Mouse (Mus musculus) intestine, embryonic 15.5 days (tissue): ENCODE measurements around the gene Ppan. TPM values are rescaled to one million over a fixed set of nuclear protein-coding genes. Genes with fewer than 3 reads are reported as not detected.

Experiments
- ATAC-seq: fragments of 200-750 bp; cut with Nextera tagmentation; 2 replicates; pipeline ENCODE4 v1.8.0; 2017; ENCODE audit warnings: moderate TSS enrichment, moderate library complexity
- H3K27ac ChIP-seq: fragments of 300-500 bp; sonication (generic); 2 replicates; pipeline ENCODE4 v1.5.1; 2015; ENCODE audit warnings: mild to moderate bottlenecking, inconsistent platforms
- H3K27me3 ChIP-seq: fragments of 300-500 bp; sonication (generic); replicated peaks from 2 replicates; pipeline ENCODE4 v1.6.1; 2015; ENCODE audit warnings: inconsistent platforms
- H3K36me3 ChIP-seq: fragments of 300-500 bp; sonication (generic); 2 replicates; pipeline ENCODE4 v1.6.1; 2015; ENCODE audit warnings: inconsistent platforms
- H3K4me1 ChIP-seq: fragments of 300-500 bp; sonication (generic); replicated peaks from 2 replicates; pipeline ENCODE4 v1.6.1; 2015; ENCODE audit warnings: inconsistent platforms
- H3K4me2 ChIP-seq: fragments of 300-500 bp; sonication (generic); replicated peaks from 2 replicates; pipeline ENCODE4 v1.6.1; 2015; ENCODE audit warnings: mild to moderate bottlenecking, inconsistent platforms
- H3K4me3 ChIP-seq: fragments of 300-500 bp; sonication (generic); replicated peaks from 2 replicates; pipeline ENCODE4 v1.5.1; 2015; ENCODE audit warnings: inconsistent platforms
- H3K9ac ChIP-seq: fragments of 300-500 bp; sonication (generic); 2 replicates; pipeline ENCODE4 v1.6.1; 2015; ENCODE audit warnings: inconsistent platforms
- H3K9me3 ChIP-seq: fragments of 300-500 bp; sonication (generic); 2 replicates; pipeline ENCODE4 v1.6.1; 2016; ENCODE audit warnings: inconsistent platforms
- WGBS: fragments of 180-500 bp; shearing (Covaris S2); methylation state at CpG from one replicate; pipeline ENCODE4 v1.1.7; 2015; 5-methylcytosine and 5-hydroxymethylcytosine counted together
- polyA plus RNA-seq: library from polyadenylated mRNA; unstranded; fragments of >200 nt; fragmentation: Nextera tagmentation; extraction: Ambion mirVana; gene quantifications from 2 replicates; pipeline ENCODE4 v1.2.1, GENCODE M21; 2015

Gene Ppan
- polyA plus RNA-seq = 91.6 and 95.5 TPM in 2 replicates

- WGBS = under 1% methylated on average over 43 of the region's 43 CpGs
These were observed at the start of gene Ppan for GRCm38 (mm10) chr9:20887704-20888385. TSS of gene Ppan (plus strand) at chr9:20888175.

GRCm38 (mm10) chr9:20838931-20839330 lies 49.0 kb upstream of the Ppan start:
- no peaks in the 10 kb centered on the region for H3K36me3 ChIP-seq
- H3K4me3 ChIP-seq = no peak overlapping the region
- H3K9ac ChIP-seq = no peak overlapping the region
- no peaks in the 10 kb centered on the region for H3K9me3 ChIP-seq
- WGBS = 49% methylated on average over 6 of the region's 6 CpGs
- ATAC-seq = no peak
- H3K4me2 ChIP-seq = no peak overlapping the region
- H3K4me1 ChIP-seq = no peaks in the 10 kb centered on the region
- H3K27ac ChIP-seq = no peak overlapping the region
- H3K27me3 ChIP-seq = no peaks in the 10 kb centered on the region

More at GRCm38 (mm10) chr9:20887704-20888385, at the start of gene Ppan:
- peak within 1 kb of the TSS; percentile 86 for H3K9ac ChIP-seq
- peaks cover 30% of the 10 kb centered on the region for H3K36me3 ChIP-seq
- peaks cover 13% of the 10 kb centered on the region for H3K4me1 ChIP-seq
- H3K27me3 ChIP-seq = no peaks in the 10 kb centered on the region
- ATAC-seq = peak; percentile 98
- H3K27ac ChIP-seq = peak within 1 kb of the TSS; percentile 91
- H3K9me3 ChIP-seq = no peaks in the 10 kb centered on the region
- peak within 1 kb of the TSS; percentile 66 for H3K4me2 ChIP-seq
- peak within 1 kb of the TSS; percentile 92 for H3K4me3 ChIP-seq

GRCm38 (mm10) chr9:20842211-20842610 lies 45.8 kb upstream of the Ppan start:
- Histone ChIP-seq H3K4me3 (no peak overlapping the region), H3K27me3 (no peaks in the 10 kb centered on the region), H3K4me1 (no peaks in the 10 kb centered on the region), H3K9ac (no peak overlapping the region), H3K36me3 (no peaks in the 10 kb centered on the region), H3K9me3 (no peaks in the 10 kb centered on the region), H3K27ac (no peak overlapping the region), H3K4me2 (no peak overlapping the region)
- ATAC-seq = no peak
- WGBS = 53% methylated on average over 4 of the region's 4 CpGs

GRCm38 (mm10) chr9:20842670-20843069 lies 45.3 kb upstream of the Ppan start:
- no peak overlapping the region for H3K4me3 ChIP-seq
- H3K36me3 ChIP-seq = no peaks in the 10 kb centered on the region
- no peak overlapping the region for H3K9ac ChIP-seq
- H3K4me2 ChIP-seq = no peak overlapping the region
- no peak for ATAC-seq
- no peaks in the 10 kb centered on the region for H3K9me3 ChIP-seq
- H3K27ac ChIP-seq = no peak overlapping the region
- WGBS = 28% methylated on average over 2 of the region's 2 CpGs
- H3K27me3 ChIP-seq = no peaks in the 10 kb centered on the region
- H3K4me1 ChIP-seq = no peaks in the 10 kb centered on the region

- H3K4me1 ChIP-seq = no peaks in the 10 kb centered on the region
- H3K27ac ChIP-seq = no peak overlapping the region
- no peak overlapping the region for H3K4me2 ChIP-seq
- ATAC-seq = no peak
- H3K9ac ChIP-seq = no peak overlapping the region
- WGBS = 80% methylated on average over 2 of the region's 2 CpGs
- no peaks in the 10 kb centered on the region for H3K36me3 ChIP-seq
- no peaks in the 10 kb centered on the region for H3K9me3 ChIP-seq
- no peak overlapping the region for H3K4me3 ChIP-seq
- H3K27me3 ChIP-seq = no peaks in the 10 kb centered on the region
These were observed 37.8 kb upstream of the Ppan start for GRCm38 (mm10) chr9:20850179-20850578.

- Histone ChIP-seq H3K4me1 (no peaks in the 10 kb centered on the region), H3K4me2 (no peak overlapping the region), H3K36me3 (no peaks in the 10 kb centered on the region), H3K4me3 (no peak overlapping the region), H3K27me3 (no peaks in the 10 kb centered on the region), H3K9ac (no peak overlapping the region), H3K27ac (no peak overlapping the region), H3K9me3 (no peaks in the 10 kb centered on the region)
- ATAC-seq = peak; percentile 61
- WGBS = 10% methylated on average over 6 of the region's 6 CpGs
These were observed 30.8 kb upstream of the Ppan start for GRCm38 (mm10) chr9:20857131-20857530.

GRCm38 (mm10) chr9:20859926-20860325 lies 28.0 kb upstream of the Ppan start:
- Histone ChIP-seq H3K27ac (no peak overlapping the region), H3K4me2 (no peak overlapping the region), H3K9me3 (no peaks in the 10 kb centered on the region), H3K4me3 (no peak overlapping the region), H3K4me1 (no peaks in the 10 kb centered on the region), H3K27me3 (no peaks in the 10 kb centered on the region), H3K9ac (no peak overlapping the region), H3K36me3 (no peaks in the 10 kb centered on the region)
- whole genome bisulfite sequencing = 50% methylated on average over 6 of the region's 6 CpGs
- no peak for ATAC-seq

GRCm38 (mm10) chr9:20861821-20862220 lies 26.2 kb upstream of the Ppan start:
- Histone ChIP-seq H3K9ac (no peak overlapping the region), H3K4me1 (no peaks in the 10 kb centered on the region), H3K36me3 (no peaks in the 10 kb centered on the region), H3K4me2 (no peak overlapping the region), H3K9me3 (no peaks in the 10 kb centered on the region), H3K27me3 (no peaks in the 10 kb centered on the region), H3K27ac (no peak overlapping the region), H3K4me3 (no peak overlapping the region)
- no peak for ATAC-seq
- 10% methylated on average over 4 of the region's 4 CpGs for WGBS

GRCm38 (mm10) chr9:20862225-20862624 lies 25.8 kb upstream of the Ppan start:
- WGBS = 58% methylated on average over 4 of the region's 4 CpGs

GRCm38 (mm10) chr9:20866879-20867278 lies 21.1 kb upstream of the Ppan start:
- Histone ChIP-seq H3K27ac (no peak overlapping the region), H3K9ac (no peak overlapping the region), H3K36me3 (no peaks in the 10 kb centered on the region), H3K9me3 (no peaks in the 10 kb centered on the region), H3K4me3 (no peak overlapping the region), H3K27me3 (peaks cover 13% of the 10 kb centered on the region; the same call in 1 of the 2 replicates), H3K4me2 (no peak overlapping the region), H3K4me1 (peaks cover 5% of the 10 kb centered on the region; the same call in 1 of the 2 replicates)
- ATAC-seq = no peak
- 55% methylated on average over 3 of the region's 3 CpGs for WGBS

More at GRCm38 (mm10) chr9:20862225-20862624, 25.8 kb upstream of the Ppan start:
- Histone ChIP-seq H3K36me3 (no peaks in the 10 kb centered on the region), H3K27ac (no peak overlapping the region), H3K27me3 (no peaks in the 10 kb centered on the region), H3K4me1 (no peaks in the 10 kb centered on the region), H3K9ac (no peak overlapping the region), H3K9me3 (no peaks in the 10 kb centered on the region), H3K4me2 (no peak overlapping the region), H3K4me3 (no peak overlapping the region)
- no peak for ATAC-seq

GRCm38 (mm10) chr9:20868448-20869001 lies 19.4 kb upstream of the Ppan start, which contains the start of gene A230050P20Rik:
TSS of gene A230050P20Rik (plus strand) at chr9:20868642.
- no peaks in the 10 kb centered on the region for H3K36me3 ChIP-seq
- peak within 1 kb of the TSS; percentile 53 for H3K4me3 ChIP-seq
- peaks cover 5% of the 10 kb centered on the region; the same call in 1 of the 2 replicates for H3K4me1 ChIP-seq
- ATAC-seq = peak; percentile 63
- 7% methylated on average over 53 of the region's 53 CpGs for WGBS
- H3K4me2 ChIP-seq = peak within 1 kb of the TSS; percentile 86
- H3K9ac ChIP-seq = peak within 1 kb of the TSS; percentile 60
- no peak within 1 kb of the TSS for H3K27ac ChIP-seq
- peaks cover 13% of the 10 kb centered on the region; the same call in 1 of the 2 replicates for H3K27me3 ChIP-seq
- no peaks in the 10 kb centered on the region for H3K9me3 ChIP-seq

- no peak overlapping the region for H3K27ac ChIP-seq
- peak overlapping the region; percentile 86 for H3K4me2 ChIP-seq
- WGBS = 4% methylated on average over 19 of the region's 19 CpGs
- ATAC-seq = peak; percentile 14; the same call in 1 of the 2 replicates
- H3K27me3 ChIP-seq = peaks cover 13% of the 10 kb centered on the region; the same call in 1 of the 2 replicates
- H3K4me3 ChIP-seq = peak overlapping the region; percentile 53
- H3K9ac ChIP-seq = peak overlapping the region; percentile 60
- no peaks in the 10 kb centered on the region for H3K36me3 ChIP-seq
- H3K9me3 ChIP-seq = no peaks in the 10 kb centered on the region
- peaks cover 5% of the 10 kb centered on the region; the same call in 1 of the 2 replicates for H3K4me1 ChIP-seq
These were observed 18.7 kb upstream of the Ppan start for GRCm38 (mm10) chr9:20869246-20869645.
